Mouse (Mus musculus): ENCODE measurements around the gene B4galnt3. TPM values are rescaled to one million over a fixed set of nuclear protein-coding genes. Genes with fewer than 3 reads are reported as not detected.

Gene B4galnt3
- polyA plus RNA-seq, 1 experiment: not detected

DNA sequence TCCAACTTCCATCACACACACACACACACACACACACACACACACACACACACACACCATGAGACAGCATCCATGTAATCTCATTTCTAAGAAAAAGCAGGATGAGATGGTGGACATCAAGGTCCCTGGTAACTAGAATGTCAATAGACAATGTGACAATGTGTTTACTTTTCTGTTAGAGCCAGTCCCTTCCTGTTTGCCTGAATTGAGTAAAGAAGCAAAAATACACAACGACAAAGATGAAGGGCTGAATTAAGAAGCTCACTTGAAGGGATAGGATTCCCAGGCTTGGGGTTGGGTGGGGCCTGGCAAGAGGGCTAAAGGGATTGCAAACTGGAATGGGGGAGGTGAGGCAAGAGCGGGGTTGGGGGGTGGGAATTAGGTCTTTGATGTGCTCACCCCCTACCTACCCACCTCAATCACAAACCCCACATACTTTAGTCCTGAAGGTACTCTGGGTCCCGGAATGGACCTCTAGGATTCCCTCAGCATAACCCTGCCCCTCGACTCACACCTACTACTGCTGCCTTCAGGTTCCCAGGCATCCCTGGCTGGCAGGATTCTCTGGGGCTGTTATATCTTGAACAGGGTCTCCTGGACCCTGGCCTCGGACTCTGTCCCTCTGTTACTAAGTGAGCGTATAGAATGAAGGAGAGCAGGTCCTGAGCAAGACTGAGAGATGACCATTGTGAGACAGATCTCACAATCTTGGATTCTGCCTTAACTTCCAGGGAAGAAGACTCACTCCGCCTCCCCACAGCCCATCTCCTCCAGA is 102.8 kb downstream of the B4galnt3 start:
- no peak for TF ChIP-seq CTCF (IDR thresholded peaks at IDR 0.05; ENCODE audit: borderline replicate concordance, insufficient read depth, low read length)
- no peak; the same call in 1 of the 2 replicates for TF ChIP-seq POLR2A (IDR thresholded peaks at IDR 0.05; ENCODE audit: low read depth, low read length)
- Histone ChIP-seq H3K4me1 (ENCODE audit: control insufficient read depth, insufficient read depth, low read length) (peaks cover 12% of the 10 kb centered on the region), H3K4me3 (ENCODE audit: insufficient read depth, low read length) (no peak overlapping the region), H3K27ac (ENCODE audit: insufficient read depth, low read length) (peak overlapping the region; percentile 93)

DNA sequence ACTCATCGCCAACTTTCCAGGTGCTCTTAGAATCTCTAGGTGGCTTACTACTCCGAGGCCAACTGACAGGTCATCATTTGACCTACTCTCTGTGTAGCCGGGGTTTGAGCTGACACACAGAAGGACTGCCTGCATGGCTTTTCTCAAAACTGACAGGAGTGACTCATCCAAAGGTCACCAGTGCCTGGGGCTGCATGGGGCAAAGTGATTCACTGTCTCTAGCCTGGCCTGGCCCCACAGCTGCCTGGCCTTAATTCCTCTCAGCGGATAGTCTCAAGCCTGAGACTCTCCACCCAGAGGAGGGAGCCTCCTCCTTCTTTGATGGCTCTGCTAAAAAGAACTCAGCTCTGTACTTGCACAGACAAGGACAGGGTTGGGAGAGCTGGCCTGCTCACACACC is 103.4 kb downstream of the B4galnt3 start:
- no peak overlapping the region for H3K4me3 ChIP-seq (ENCODE audit: insufficient read depth, low read length)
- peak overlapping the region; percentile 93 for H3K27ac ChIP-seq (ENCODE audit: insufficient read depth, low read length)
- peaks cover 12% of the 10 kb centered on the region for H3K4me1 ChIP-seq (ENCODE audit: control insufficient read depth, insufficient read depth, low read length)
- TF ChIP-seq CTCF (IDR thresholded peaks at IDR 0.05; ENCODE audit: borderline replicate concordance, insufficient read depth, low read length) (no peak), POLR2A (IDR thresholded peaks at IDR 0.05; ENCODE audit: low read depth, low read length) (peak; percentile 46)

DNA sequence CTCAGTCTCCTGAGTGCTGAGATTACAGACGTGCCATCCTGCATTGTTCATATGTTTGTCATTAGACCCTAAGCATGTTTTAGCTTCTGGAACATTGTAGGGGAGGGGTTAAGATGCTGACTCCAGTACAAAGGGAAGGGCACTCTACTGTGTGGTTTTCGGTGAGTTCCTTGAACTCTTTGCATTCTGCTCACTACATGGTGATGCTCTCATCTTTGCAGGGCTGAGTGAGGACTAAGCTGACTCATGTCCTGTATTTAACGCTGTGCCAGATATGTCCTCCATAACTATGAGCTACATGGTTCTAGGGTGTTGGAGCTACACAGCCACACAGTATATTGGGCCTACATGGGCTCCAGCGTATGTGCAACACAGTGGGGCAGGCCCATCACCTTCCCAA is 104.0 kb downstream of the B4galnt3 start:
- TF ChIP-seq POLR2A (IDR thresholded peaks at IDR 0.05; ENCODE audit: low read depth, low read length): no peak
- TF ChIP-seq CTCF (IDR thresholded peaks at IDR 0.05; ENCODE audit: borderline replicate concordance, insufficient read depth, low read length): no peak
- Histone ChIP-seq H3K4me1 (ENCODE audit: control insufficient read depth, insufficient read depth, low read length) (peaks cover 12% of the 10 kb centered on the region), H3K4me3 (ENCODE audit: insufficient read depth, low read length) (no peak overlapping the region), H3K27ac (ENCODE audit: insufficient read depth, low read length) (peak overlapping the region; percentile 93)

DNA sequence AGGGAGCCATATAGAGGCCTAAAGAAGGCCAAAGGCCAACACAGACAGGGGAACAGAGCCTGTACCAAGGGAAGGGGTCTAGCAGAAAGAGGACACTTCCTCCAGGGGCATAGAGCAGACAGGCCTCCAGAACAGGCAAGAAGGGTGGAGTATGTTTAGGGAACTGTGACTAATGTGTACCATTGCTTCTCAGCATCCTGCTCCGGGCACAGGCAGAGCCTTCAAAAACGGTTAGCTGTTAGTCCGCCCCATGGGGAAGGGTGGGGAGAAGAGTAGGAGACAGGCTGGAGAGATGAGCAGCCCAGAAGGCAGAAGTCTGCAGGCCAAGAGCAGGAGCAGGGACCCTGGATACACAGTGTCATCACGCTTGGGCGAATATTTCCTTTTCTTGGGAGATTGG is 105.1 kb downstream of the B4galnt3 start:
- peak overlapping the region; percentile 93 for H3K27ac ChIP-seq (ENCODE audit: insufficient read depth, low read length)
- H3K4me3 ChIP-seq (ENCODE audit: insufficient read depth, low read length): no peak overlapping the region
- H3K4me1 ChIP-seq (ENCODE audit: control insufficient read depth, insufficient read depth, low read length): peaks cover 12% of the 10 kb centered on the region
- TF ChIP-seq CTCF (IDR thresholded peaks at IDR 0.05; ENCODE audit: borderline replicate concordance, insufficient read depth, low read length) (no peak), POLR2A (IDR thresholded peaks at IDR 0.05; ENCODE audit: low read depth, low read length) (no peak)

DNA sequence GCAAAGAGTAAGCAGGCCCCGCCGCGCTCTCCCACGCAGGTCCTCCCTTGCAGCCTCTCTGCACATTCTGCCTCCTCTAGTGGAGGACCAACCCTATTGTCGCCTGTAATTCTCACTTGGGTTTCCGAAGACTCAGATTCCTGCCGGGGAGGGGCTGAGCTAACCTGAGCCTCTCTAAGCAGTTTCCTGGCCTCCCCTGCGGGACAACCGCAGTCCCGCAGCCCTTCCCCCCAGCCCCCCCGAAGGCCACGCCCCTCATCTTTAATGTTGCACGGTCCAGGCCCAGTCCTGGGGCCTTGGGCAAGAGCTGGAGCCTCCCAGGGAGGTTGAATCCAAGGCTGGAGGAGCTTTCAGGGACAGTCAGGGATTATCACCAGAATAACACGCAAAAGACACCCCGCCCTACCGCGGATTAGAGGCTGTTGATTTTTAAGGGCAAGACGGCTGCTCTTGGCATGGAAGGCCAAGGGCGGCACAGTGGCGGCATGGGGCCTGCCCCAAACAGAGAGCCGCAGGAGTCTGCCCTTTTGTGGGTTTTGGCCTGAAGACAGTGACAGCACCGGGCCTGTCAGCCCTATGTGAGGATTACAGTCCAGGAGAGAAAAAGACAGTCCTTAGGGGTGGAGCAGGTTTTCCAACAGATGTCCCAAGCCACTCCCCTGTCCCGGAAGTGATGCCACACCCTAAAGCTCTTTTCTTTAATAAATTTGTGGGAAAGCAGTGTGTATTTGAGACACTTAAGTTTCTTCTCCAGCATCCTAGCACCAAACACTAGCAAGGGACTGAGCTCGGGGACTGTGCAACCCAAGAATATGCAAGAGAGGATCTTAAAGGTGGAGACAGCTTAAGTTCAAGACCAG is 105.8 kb downstream of the B4galnt3 start:
- TF ChIP-seq POLR2A (IDR thresholded peaks at IDR 0.05; ENCODE audit: low read depth, low read length) (no peak), CTCF (IDR thresholded peaks at IDR 0.05; ENCODE audit: borderline replicate concordance, insufficient read depth, low read length) (no peak)
- Histone ChIP-seq H3K4me1 (ENCODE audit: control insufficient read depth, insufficient read depth, low read length) (peaks cover 12% of the 10 kb centered on the region), H3K4me3 (ENCODE audit: insufficient read depth, low read length) (no peak overlapping the region), H3K27ac (ENCODE audit: insufficient read depth, low read length) (peak overlapping the region; percentile 93; the same call in 1 of the 2 replicates)

DNA sequence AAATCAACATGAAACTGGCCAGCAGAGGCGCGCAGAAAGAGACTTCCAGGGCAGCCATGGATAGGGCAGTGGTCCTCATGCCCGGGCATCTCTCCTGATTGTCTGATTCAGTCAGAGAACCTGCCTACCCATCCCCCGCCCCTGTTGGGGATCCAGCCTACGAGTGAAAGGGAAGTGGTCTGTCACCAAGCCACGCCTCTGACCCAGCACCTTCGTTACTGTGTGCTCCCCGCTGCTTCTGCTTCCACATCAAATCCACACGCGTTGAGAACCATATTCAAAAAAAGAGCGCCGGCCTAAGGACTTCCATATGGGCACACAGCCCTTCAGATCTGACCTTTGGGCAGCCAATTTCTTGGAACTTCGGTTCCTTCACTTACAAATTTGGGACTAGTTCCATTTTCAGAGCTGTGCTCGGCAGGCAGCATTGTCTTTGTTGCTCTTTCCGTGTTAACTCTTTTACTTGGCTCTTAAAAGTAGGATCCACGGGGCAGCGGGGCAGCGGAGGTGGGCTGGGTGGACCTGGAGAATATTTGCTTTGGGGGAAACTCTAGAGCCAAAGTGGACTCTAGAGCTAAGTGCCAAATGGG is 106.7 kb downstream of the B4galnt3 start:
- Histone ChIP-seq H3K4me1 (ENCODE audit: control insufficient read depth, insufficient read depth, low read length) (peaks cover 9% of the 10 kb centered on the region), H3K27ac (ENCODE audit: insufficient read depth, low read length) (peak overlapping the region; percentile 25; the same call in 1 of the 2 replicates), H3K4me3 (ENCODE audit: insufficient read depth, low read length) (no peak overlapping the region)
- TF ChIP-seq POLR2A (IDR thresholded peaks at IDR 0.05; ENCODE audit: low read depth, low read length): no peak
- no peak for TF ChIP-seq CTCF (IDR thresholded peaks at IDR 0.05; ENCODE audit: borderline replicate concordance, insufficient read depth, low read length)

DNA sequence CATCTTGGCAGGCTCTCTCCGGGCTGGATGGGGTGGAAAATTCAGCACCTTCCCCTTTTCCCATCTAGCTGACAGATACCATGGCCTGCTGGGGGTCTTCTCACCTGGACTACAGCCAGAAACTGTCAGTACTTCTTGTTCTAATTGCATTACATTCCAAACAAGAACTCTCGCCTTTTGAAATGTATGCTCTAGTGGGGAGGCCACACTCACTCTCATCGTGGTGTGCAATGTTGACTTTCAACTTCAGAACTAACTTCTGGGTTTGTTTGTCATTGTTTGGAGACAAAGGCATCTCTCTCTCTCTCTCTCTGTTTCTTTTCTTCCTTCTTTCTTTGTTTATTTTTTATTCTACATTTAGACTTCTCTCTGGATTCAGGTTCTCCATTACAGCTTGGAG is 107.8 kb downstream of the B4galnt3 start:
- Histone ChIP-seq H3K4me1 (ENCODE audit: control insufficient read depth, insufficient read depth, low read length) (peaks cover 5% of the 10 kb centered on the region; the same call in 1 of the 2 replicates), H3K4me3 (ENCODE audit: insufficient read depth, low read length) (no peak overlapping the region), H3K27ac (ENCODE audit: insufficient read depth, low read length) (no peak overlapping the region)
- no peak for TF ChIP-seq CTCF (IDR thresholded peaks at IDR 0.05; ENCODE audit: borderline replicate concordance, insufficient read depth, low read length)
- TF ChIP-seq POLR2A (IDR thresholded peaks at IDR 0.05; ENCODE audit: low read depth, low read length): no peak

DNA sequence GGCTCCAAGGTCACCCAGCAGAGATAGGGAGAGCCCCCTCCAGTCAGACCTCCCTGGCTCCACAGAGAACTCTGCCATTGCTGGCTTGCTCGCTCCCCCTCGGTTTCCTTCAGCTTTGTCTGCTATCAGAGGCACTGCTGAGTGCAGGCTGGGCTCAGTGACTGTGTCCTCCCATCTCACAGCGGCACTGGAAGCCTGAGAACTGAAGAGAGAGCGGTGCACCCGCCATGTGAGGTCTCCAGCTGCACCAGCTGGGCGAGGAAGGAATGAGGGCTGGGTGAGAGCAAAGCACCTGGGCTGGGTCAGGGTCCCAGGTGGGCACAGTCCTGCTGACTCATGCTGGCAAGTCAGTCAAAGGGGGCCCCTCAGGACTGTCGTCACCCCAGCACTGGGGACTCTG is 108.6 kb downstream of the B4galnt3 start:
- TF ChIP-seq POLR2A (IDR thresholded peaks at IDR 0.05; ENCODE audit: low read depth, low read length): no peak
- TF ChIP-seq CTCF (IDR thresholded peaks at IDR 0.05; ENCODE audit: borderline replicate concordance, insufficient read depth, low read length): no peak
- H3K27ac ChIP-seq (ENCODE audit: insufficient read depth, low read length): no peak overlapping the region
- no peak overlapping the region for H3K4me3 ChIP-seq (ENCODE audit: insufficient read depth, low read length)
- H3K4me1 ChIP-seq (ENCODE audit: control insufficient read depth, insufficient read depth, low read length): peaks cover 5% of the 10 kb centered on the region; the same call in 1 of the 2 replicates

DNA sequence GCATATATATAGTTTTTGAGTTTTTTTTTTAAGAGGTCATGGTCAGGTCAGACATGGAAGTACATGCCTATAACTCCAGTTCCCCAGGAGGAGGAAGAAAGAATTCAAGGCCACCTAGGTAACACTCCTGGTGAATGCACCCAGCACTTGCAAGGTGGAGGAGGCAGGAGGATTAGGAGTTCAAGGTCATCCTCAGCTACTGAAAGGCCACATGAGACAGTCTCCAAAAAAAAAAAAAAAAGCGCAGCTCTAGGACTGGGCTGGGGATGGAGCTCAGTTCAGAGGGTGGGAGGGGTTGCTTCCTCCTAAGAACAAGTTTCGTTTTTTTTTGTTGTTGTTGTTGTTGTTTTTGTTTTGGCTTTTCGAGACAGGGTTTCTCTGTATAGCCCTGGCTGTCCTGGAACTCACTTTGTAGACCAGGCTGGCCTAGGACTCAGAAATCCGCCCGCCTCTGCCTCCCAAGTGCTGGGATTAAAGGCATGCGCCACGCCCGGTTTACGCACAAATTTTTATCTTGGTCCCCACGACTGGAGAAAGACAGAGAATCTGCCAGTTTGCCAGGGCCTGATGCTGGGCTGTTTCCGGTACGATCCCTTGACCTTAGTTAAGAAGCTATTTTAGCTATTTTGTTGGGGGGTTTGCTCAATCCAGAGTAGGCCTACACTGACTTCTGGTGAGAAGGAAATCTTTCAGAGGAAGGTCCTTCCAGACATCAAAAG is 109.2 kb downstream of the B4galnt3 start:
- no peaks in the 10 kb centered on the region for H3K4me1 ChIP-seq (ENCODE audit: control insufficient read depth, insufficient read depth, low read length)
- TF ChIP-seq POLR2A (IDR thresholded peaks at IDR 0.05; ENCODE audit: low read depth, low read length) (no peak), CTCF (IDR thresholded peaks at IDR 0.05; ENCODE audit: borderline replicate concordance, insufficient read depth, low read length) (no peak)

More for the DNA sequence above, 109.2 kb downstream of the B4galnt3 start:
- no peak overlapping the region for H3K27ac ChIP-seq (ENCODE audit: insufficient read depth, low read length)
- no peak overlapping the region for H3K4me3 ChIP-seq (ENCODE audit: insufficient read depth, low read length)
